Mouse (Mus musculus): ENCODE measurements around the gene Inha.

GRCm38 (mm10) chr1:75511437-75512210 lies 4.7 kb downstream of the Inha start:
- 0 out of 2 replicates have a peak, but pooled peaks have one; percentile 39 for TF ChIP-seq ZNF384 (IDR thresholded peaks at IDR 0.05; ENCODE audit: low read depth, low read length)
- no peak for TF ChIP-seq ZC3H11A (IDR thresholded peaks at IDR 0.05; ENCODE audit: borderline replicate concordance, low read depth, low read length)
- no peak for TF ChIP-seq HCFC1 (IDR thresholded peaks at IDR 0.05; ENCODE audit: borderline replicate concordance, insufficient read depth, low read length)
- no peak for TF ChIP-seq MAFK (IDR thresholded peaks at IDR 0.05; ENCODE audit: insufficient read depth, low read depth, low read length)
- TF ChIP-seq CHD2 (IDR thresholded peaks at IDR 0.05; ENCODE audit: low read depth, low read length): no peak

Measured in ES-E14 (cell line).